Mouse (Mus musculus) heart, postnatal 36 days (tissue): ENCODE measurements at regions not wholly inside any gene's neighbourhood (a gene's known extent, or its start where the extent isn't known, plus 50 kb on each side); places are given as distances from the start of the nearest gene placed in this dataset.

Source experiments
- DNase-seq, 2 experiments: peaks; one replicate each; pipeline ENCODE4 v3.0.0; 2021 to 2022
- intact Hi-C: fragments of 180-260 bp; cut with DNase I; formaldehyde crosslinking; loops from one replicate; pipeline ENCODE4 v1.15.1; 2025

DNA sequence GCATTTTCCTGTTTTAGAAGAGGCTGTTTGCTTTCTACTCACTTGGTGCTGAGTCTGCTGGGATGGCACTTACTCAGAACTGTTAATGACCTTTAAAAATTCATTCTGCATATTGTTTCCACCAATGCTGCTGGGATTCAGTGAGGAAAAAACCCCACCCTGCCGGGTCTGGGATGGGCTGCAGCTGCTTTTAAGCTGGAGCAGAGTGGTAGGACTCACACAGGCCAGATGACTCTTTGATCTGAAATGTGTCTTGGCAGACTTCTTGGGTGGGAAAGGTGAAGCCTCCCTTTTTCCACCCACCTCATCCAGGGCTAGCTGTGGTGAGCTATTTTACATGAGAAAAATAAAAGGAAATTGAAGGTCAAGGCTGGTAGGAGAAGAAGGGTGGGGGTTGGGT lies 56.4 kb upstream of the Ddhd1 start:
- no peak for DNase-seq
- intact Hi-C loops, result no loop called here

DNA sequence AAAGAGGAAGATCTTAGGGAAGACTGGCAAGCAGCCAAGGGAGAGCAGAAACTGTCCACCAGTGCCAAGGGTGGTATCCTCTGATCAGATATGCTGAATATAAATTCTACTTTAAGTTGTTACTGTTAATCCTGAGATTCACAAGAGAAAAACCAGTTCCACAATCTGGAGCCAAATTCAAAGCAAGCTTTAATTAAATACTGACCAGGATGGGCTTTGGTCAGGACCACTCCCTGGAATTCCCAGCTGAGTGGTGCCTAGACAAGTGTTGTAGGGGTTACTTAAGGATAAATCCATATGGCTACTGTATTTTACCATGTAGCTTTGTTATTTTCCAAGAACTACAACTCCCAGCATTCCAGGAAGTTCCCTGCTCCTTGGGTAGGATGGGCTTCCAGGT lies 56.8 kb upstream of the Ddhd1 start:
- intact Hi-C loops, result no loop called here

DNA sequence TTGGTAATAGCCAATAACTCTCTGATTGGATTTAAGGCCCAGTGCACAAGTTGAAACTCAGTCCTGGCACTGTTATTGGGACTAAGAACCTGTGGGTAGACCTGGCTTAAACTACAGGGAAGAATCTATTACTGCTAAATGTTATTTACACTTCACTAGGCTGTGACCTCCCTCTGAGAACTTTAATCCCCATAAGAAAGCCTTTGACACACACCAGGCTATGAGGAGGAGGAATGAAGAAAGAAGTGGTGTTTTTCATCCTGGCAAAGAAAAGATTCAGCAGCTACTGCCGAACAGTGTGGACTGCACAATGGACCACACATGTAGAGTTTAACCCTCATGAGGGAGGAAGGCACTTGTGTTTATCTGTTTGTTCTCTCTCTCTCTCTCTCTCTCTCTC lies 58.2 kb upstream of the Ddhd1 start:
- no peak for DNase-seq

More for the DNA sequence above, 56.8 kb upstream of the Ddhd1 start:
- DNase-seq, result no peak

GRCm38 (mm10) chr14:45722887-45723286 lies 64.9 kb upstream of the Ddhd1 start:
- DNase-seq, result no peak

More for the DNA sequence above, 58.2 kb upstream of the Ddhd1 start:
- intact Hi-C loops, result no loop called here

GRCm38 (mm10) chr14:45724341-45724740 lies 66.4 kb upstream of the Ddhd1 start:
- no peak for DNase-seq
- intact Hi-C loops, result no loop called here

More at GRCm38 (mm10) chr14:45722887-45723286, 64.9 kb upstream of the Ddhd1 start:
- intact Hi-C loops, result no loop called here

GRCm38 (mm10) chr14:45734530-45735410 lies 76.8 kb upstream of the Ddhd1 start:
- intact Hi-C loops, result no loop called here
- no peak for DNase-seq

- DNase-seq, result no peak
- intact Hi-C loops, result no loop called here
Observed at GRCm38 (mm10) chr14:45737966-45738365, 80.0 kb upstream of the Ddhd1 start.

DNA sequence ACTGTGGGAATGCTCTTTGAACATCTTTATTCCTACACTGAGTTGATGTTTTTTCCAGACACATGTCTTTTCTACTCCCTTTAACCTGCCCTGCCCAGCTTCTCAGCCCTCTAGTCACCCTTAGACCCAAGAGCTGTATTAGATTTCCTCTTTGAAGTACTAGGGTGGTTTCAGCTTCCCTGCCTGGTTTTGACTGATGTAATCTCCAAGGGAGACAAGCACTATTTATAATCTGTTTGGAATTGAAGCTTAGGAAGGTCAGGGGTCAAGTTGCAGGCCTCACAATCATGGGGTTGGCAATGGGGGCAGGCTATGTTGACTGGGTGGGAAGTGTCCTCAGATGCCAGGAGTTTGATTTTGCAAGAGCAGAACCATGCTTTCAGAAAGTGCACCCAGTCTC lies 81.7 kb upstream of the Ddhd1 start:
- intact Hi-C loops, result no loop called here
- no peak for DNase-seq

GRCm38 (mm10) chr14:45740662-45741061 lies 82.7 kb upstream of the Ddhd1 start:
- DNase-seq, result no peak

GRCm38 (mm10) chr14:45746176-45746575 lies 88.2 kb upstream of the Ddhd1 start:
- intact Hi-C loops, result no loop called here
- DNase-seq, result no peak

More at GRCm38 (mm10) chr14:45740662-45741061, 82.7 kb upstream of the Ddhd1 start:
- intact Hi-C loops, result no loop called here

GRCm38 (mm10) chr14:45757376-45757775 lies 99.4 kb upstream of the Ddhd1 start:
- intact Hi-C loops, result no loop called here
- no peak for DNase-seq

DNA sequence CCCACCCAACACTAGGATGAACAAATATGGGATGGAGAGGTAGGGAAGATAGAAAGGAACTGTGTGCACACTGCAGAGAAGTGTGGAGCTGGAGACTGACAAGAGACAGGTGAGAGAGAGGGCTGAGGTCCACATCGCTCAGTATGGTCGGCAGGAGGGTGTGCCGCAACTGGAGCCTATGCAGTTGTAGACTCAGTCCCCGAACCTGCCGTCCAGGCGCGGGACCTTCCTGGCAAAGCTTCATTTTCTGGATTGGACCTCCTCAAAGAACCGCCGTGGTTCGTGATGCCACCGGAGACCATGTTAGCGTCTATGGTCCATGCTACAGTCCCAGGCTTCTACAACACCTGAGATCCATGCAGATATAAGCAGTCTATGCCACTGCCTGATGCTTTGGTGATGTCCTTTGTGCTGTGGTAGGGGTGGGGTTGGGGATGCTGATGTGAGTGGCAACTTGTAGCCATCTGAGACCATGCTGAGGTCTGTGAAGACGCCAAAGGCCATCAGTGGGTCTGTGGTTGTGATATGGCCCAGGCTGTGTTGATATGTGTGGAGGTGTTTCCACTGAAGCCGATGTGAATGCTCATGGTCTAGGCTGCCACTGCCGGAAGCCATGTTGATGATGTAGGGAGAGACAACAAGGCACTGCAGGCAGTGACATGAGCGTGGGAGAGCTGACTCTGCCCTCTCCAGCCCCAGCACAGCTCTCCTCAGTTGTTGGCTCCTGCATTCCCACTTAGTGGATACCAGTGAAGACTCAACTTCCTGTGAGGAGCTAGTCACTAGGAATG lies 103.1 kb upstream of the Ddhd1 start:
- intact Hi-C loops, result no loop called here

GRCm38 (mm10) chr14:45764231-45764630 lies 106.3 kb upstream of the Ddhd1 start:
- DNase-seq, result no peak
- intact Hi-C loops, result no loop called here

More for the DNA sequence above, 103.1 kb upstream of the Ddhd1 start:
- DNase-seq, result no peak

- DNase-seq, result no peak
- intact Hi-C loops, result no loop called here
Observed at GRCm38 (mm10) chr14:45766582-45766981, 108.6 kb upstream of the Ddhd1 start.

GRCm38 (mm10) chr14:45772665-45773277 lies 114.8 kb upstream of the Ddhd1 start:
- peak; percentile 56 to 64 for DNase-seq
- intact Hi-C loops, result loop anchor here (2.0 to 5.0 kb wide), 3 partner anchors 205 to 950 kb away; no protein-coding TSS in a partner anchor

DNA sequence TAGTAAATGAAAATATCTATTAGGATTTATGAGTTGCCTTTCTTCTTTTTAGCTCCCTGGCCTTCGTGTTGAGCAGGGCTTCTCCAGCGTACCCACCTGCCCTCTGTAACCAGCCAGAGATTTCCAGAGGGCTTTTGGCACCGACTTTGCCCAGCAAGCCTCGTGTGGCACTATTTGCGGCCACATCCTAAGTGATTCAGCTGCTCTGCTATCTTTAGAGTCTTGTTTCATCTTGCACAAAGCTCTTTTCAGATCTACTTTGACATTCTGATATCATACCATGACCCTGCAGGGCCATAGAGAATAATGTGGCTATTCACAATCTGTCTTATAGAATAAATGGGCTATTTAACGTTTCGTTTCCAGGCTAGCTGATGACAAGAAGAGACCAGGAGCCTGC lies 115.4 kb upstream of the Ddhd1 start:
- DNase-seq, result no peak
- intact Hi-C loops, result loop anchor here (2.0 to 5.0 kb wide), 3 partner anchors 206 to 949 kb away; no protein-coding TSS in a partner anchor

- no peak for DNase-seq
- intact Hi-C loops, result no loop called here
Observed at GRCm38 (mm10) chr14:45781850-45782249, 123.9 kb upstream of the Ddhd1 start.

DNA sequence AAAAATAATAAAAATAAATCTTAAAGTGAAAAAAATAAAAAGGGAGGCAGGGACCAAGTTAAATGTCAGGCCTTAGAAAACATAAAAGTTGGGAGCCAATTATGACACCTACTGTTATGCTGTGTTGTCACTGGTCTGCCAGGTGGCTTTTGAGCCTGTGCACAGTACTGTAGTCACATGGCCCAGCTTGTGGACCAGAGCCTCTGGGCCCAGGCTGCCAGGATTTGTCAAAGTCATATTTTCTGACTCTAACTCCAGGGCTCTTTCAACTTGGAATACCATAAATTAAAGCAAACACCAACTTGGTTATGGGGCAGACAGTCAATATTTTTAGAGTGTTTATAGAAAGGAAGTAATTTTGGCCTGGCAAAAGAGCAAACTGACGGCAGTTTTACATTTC lies 137.0 kb upstream of the Ddhd1 start:
- intact Hi-C loops, result no loop called here
- no peak for DNase-seq

DNA sequence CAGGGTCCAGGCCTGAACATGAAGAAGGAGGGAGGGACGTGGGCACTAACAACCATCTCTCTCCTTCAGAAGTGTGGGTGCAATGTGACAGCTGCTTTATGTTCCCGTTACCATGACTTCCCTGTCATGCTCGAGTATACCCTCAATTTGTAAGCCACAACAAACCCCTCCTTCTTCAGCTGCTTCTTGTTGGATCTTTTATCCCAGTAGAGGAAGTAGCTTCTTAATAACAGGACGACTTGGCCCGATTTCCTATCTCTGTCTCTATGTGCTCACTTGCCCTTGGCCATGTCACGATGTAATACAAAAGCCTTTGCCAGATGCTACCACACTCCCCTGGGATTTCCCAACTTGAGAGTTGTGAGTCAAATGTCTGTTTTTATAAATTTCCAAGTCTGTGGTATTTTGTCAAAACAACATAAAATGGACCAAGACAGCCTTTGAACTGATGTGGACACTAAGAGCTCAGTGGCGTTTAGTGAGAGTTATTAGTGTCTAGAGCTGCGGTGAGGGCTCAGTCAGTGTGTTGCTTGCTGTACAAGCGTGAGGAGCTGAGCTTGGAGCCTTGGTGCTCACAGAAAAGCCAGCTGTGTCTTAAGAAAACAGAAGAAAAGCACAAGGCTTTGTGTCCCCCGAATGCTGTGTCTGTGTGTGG lies 138.8 kb upstream of the Ddhd1 start:
- peak; percentile 25 to 39 for DNase-seq
- intact Hi-C loops, result no loop called here

GRCm38 (mm10) chr14:45797320-45797696 lies 139.4 kb upstream of the Ddhd1 start:
- no peak for DNase-seq
- intact Hi-C loops, result no loop called here

DNA sequence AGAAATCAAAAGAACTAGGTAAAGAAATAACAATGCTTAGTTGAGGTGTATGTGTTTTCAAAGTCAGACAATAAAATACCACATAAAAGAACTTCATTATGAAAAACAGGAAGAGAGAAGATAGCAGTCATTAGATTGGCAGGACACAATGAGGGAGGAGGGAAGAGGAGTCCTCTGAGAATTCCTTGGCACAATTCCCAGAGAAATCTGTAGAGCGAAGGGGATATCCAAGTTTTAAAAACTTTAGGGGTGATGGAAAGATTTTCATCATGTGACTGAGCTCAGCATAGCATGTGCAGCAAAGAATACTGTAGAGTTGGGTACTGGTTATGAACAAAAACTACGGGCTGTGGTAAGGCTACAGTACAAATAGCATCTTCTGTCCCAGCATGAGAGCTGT lies 141.3 kb upstream of the Ddhd1 start:
- intact Hi-C loops, result no loop called here

More for the DNA sequence above, 141.3 kb upstream of the Ddhd1 start:
- no peak for DNase-seq
